Mouse (Mus musculus): ENCODE data around the gene Erlec1. TPM values are rescaled to one million over a fixed set of nuclear protein-coding genes. Genes with fewer than 3 reads are reported as not detected.

The Erlec1 gene
- not detected in 2 replicates for polyA plus RNA-seq (2012; ENCODE audit: insufficient read depth, insufficient read length, low replicate concordance, missing spikeins)

- TF ChIP-seq CTCF (IDR thresholded peaks at IDR 0.05; ENCODE audit: insufficient read depth, low read depth, low read length) (0 out of 2 replicates have a peak, but pooled peaks have one; percentile 27), POLR2A (IDR thresholded peaks at IDR 0.05; ENCODE audit: insufficient read depth, low read depth, low read length) (0 out of 2 replicates have a peak, but pooled peaks have one; percentile 27)
- under 1% methylated on average over 40 of the region's 40 CpGs for WGBS
- H3K4me3 ChIP-seq (ENCODE audit: insufficient read depth, low read depth, low read length): peak within 1 kb of the TSS; percentile 100
- 0 out of 2 replicates have a peak, but pooled peaks cover 2% of the 10 kb centered on the region for H3K4me1 ChIP-seq (ENCODE audit: control insufficient read depth, insufficient read depth, low read length)
- peak within 1 kb of the TSS; percentile 59 for H3K27ac ChIP-seq (ENCODE audit: insufficient read depth, low read depth, low read length)
These were observed at the start of gene Erlec1 for GRCm38 (mm10) chr11:30954279-30954725. Erlec1 (minus strand) TSS chr11:30954335.

DNA sequence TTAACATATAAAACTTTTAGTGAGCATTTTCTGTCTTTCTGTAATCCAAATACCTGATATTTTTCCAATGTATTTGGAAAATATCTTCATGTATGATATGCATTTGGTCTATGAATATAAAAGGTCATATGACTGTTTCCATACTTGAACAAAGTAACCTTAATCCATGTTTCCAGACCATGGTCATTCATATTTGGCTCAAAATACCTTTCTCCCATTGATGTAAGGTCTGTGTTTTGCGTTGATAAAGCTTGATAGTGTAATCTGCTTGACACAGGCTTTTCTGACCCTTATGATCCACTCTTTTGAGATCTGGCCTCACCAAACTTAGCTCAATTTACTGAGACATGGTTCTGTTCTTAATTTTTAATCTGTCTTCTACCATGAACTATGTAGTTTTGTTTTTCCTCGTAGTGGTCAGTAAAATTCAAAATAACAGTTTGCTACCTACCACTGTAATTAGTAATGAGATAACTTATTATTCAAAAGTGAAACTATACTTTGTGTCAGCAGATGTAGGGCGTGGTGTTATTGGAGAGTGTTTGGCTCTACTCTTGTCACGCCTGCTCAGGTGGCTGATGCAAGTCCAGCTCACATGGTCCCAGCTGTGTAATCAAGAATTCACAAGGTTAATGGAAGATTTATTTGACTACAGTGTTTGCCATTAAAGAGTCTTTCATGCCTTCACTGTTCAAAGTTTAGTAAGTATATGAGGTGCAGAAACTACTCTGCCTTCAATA is 47.2 kb upstream of the Erlec1 start:
- 95% methylated on average over 4 of the region's 4 CpGs for WGBS
- H3K4me3 ChIP-seq (ENCODE audit: insufficient read depth, low read depth, low read length): no peak overlapping the region
- H3K4me1 ChIP-seq (ENCODE audit: control insufficient read depth, insufficient read depth, low read length): no peaks in the 10 kb centered on the region
- no peak for TF ChIP-seq POLR2A (IDR thresholded peaks at IDR 0.05; ENCODE audit: insufficient read depth, low read depth, low read length)
- no peak overlapping the region for H3K27ac ChIP-seq (ENCODE audit: insufficient read depth, low read depth, low read length)

- TF ChIP-seq CTCF (IDR thresholded peaks at IDR 0.05; ENCODE audit: insufficient read depth, low read depth, low read length) (no peak), POLR2A (IDR thresholded peaks at IDR 0.05; ENCODE audit: insufficient read depth, low read depth, low read length) (no peak)
- Histone ChIP-seq H3K27ac (ENCODE audit: insufficient read depth, low read depth, low read length) (no peak overlapping the region), H3K4me1 (ENCODE audit: control insufficient read depth, insufficient read depth, low read length) (no peaks in the 10 kb centered on the region), H3K4me3 (ENCODE audit: insufficient read depth, low read depth, low read length) (no peak overlapping the region)
- WGBS: 97% methylated on average over 2 of the region's 2 CpGs
These were observed 45.9 kb upstream of the Erlec1 start for GRCm38 (mm10) chr11:31000028-31000427.

GRCm38 (mm10) chr11:30998704-30999103 is 44.6 kb upstream of the Erlec1 start:
- TF ChIP-seq POLR2A (IDR thresholded peaks at IDR 0.05; ENCODE audit: insufficient read depth, low read depth, low read length): no peak
- no peak for TF ChIP-seq CTCF (IDR thresholded peaks at IDR 0.05; ENCODE audit: insufficient read depth, low read depth, low read length)
- no peak overlapping the region for H3K27ac ChIP-seq (ENCODE audit: insufficient read depth, low read depth, low read length)
- no peak overlapping the region for H3K4me3 ChIP-seq (ENCODE audit: insufficient read depth, low read depth, low read length)
- no peaks in the 10 kb centered on the region for H3K4me1 ChIP-seq (ENCODE audit: control insufficient read depth, insufficient read depth, low read length)
- 90% methylated on average over 2 of the region's 2 CpGs for WGBS

DNA sequence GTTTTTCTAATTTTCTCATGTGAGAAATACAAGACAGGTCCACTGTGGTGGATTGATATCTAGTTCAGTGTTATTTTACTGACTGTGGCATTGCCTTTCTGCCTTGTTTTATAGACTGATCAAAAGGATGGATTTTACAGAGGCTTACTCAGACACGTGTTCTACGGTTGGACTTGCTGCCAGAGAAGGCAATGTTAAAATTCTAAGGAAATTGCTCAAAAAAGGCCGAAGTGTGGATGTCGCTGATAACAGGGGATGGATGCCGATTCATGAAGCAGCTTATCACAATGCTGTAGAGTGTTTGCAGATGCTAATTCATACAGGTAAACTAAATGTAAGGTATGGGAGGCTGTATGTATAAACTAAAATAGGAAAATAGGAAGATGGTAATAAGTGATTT is 44.1 kb upstream of the Erlec1 start:
- TF ChIP-seq POLR2A (IDR thresholded peaks at IDR 0.05; ENCODE audit: insufficient read depth, low read depth, low read length): no peak
- TF ChIP-seq CTCF (IDR thresholded peaks at IDR 0.05; ENCODE audit: insufficient read depth, low read depth, low read length): no peak
- Histone ChIP-seq H3K27ac (ENCODE audit: insufficient read depth, low read depth, low read length) (no peak overlapping the region), H3K4me3 (ENCODE audit: insufficient read depth, low read depth, low read length) (no peak overlapping the region), H3K4me1 (ENCODE audit: control insufficient read depth, insufficient read depth, low read length) (no peaks in the 10 kb centered on the region)
- WGBS: 95% methylated on average over 5 of the region's 5 CpGs

- no peaks in the 10 kb centered on the region for H3K4me1 ChIP-seq (ENCODE audit: control insufficient read depth, insufficient read depth, low read length)
- TF ChIP-seq CTCF (IDR thresholded peaks at IDR 0.05; ENCODE audit: insufficient read depth, low read depth, low read length): no peak
- no peak for TF ChIP-seq POLR2A (IDR thresholded peaks at IDR 0.05; ENCODE audit: insufficient read depth, low read depth, low read length)
- 67% methylated on average over 3 of the region's 3 CpGs for WGBS
- no peak overlapping the region for H3K4me3 ChIP-seq (ENCODE audit: insufficient read depth, low read depth, low read length)
- no peak overlapping the region for H3K27ac ChIP-seq (ENCODE audit: insufficient read depth, low read depth, low read length)
These were observed 42.5 kb upstream of the Erlec1 start for GRCm38 (mm10) chr11:30996670-30997069.

GRCm38 (mm10) chr11:30986625-30987017 is 32.5 kb upstream of the Erlec1 start:
- Histone ChIP-seq H3K4me3 (ENCODE audit: insufficient read depth, low read depth, low read length) (peak overlapping the region; percentile 56; the same call in 1 of the 2 replicates), H3K4me1 (ENCODE audit: control insufficient read depth, insufficient read depth, low read length) (no peaks in the 10 kb centered on the region), H3K27ac (ENCODE audit: insufficient read depth, low read depth, low read length) (no peak overlapping the region)
- WGBS: 2% methylated on average over 2 of the region's 2 CpGs
- TF ChIP-seq POLR2A (IDR thresholded peaks at IDR 0.05; ENCODE audit: insufficient read depth, low read depth, low read length) (no peak), CTCF (IDR thresholded peaks at IDR 0.05; ENCODE audit: insufficient read depth, low read depth, low read length) (no peak)

- Histone ChIP-seq H3K4me1 (ENCODE audit: control insufficient read depth, insufficient read depth, low read length) (no peaks in the 10 kb centered on the region), H3K27ac (ENCODE audit: insufficient read depth, low read depth, low read length) (peak within 1 kb of the TSS; percentile 5; the same call in 1 of the 2 replicates), H3K4me3 (ENCODE audit: insufficient read depth, low read depth, low read length) (peak within 1 kb of the TSS; percentile 56)
- WGBS: under 1% methylated on average over 22 of the region's 22 CpGs
- TF ChIP-seq POLR2A (IDR thresholded peaks at IDR 0.05; ENCODE audit: insufficient read depth, low read depth, low read length) (peak; percentile 68), CTCF (IDR thresholded peaks at IDR 0.05; ENCODE audit: insufficient read depth, low read depth, low read length) (no peak)
These were observed 31.9 kb upstream of the Erlec1 start, which contains the start of gene Chac2 for GRCm38 (mm10) chr11:30985877-30986624. Chac2 (minus strand) TSS chr11:30986350.

DNA sequence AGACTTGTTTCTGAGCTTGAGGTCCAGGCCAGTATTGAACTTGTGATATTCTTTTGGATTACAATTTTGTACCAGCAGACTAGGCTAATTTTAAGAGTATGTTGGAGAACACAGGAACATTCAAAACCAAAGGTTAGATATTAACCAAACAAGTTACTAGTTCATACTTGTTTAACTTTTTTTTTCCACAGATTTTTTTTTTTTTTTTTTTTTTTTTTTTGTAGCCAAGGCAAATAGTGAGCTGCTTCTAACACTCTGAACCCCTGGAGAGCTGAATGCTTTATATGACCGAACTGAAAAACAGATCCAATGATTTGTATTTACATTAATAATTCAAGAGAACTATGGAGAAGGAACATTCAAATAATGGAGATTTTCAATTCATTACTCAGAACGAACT is 31.1 kb upstream of the Erlec1 start:
- no peak overlapping the region for H3K4me3 ChIP-seq (ENCODE audit: insufficient read depth, low read depth, low read length)
- no peak overlapping the region for H3K27ac ChIP-seq (ENCODE audit: insufficient read depth, low read depth, low read length)
- 15% methylated on average over 2 of the region's 2 CpGs for WGBS
- no peaks in the 10 kb centered on the region for H3K4me1 ChIP-seq (ENCODE audit: control insufficient read depth, insufficient read depth, low read length)
- no peak for TF ChIP-seq CTCF (IDR thresholded peaks at IDR 0.05; ENCODE audit: insufficient read depth, low read depth, low read length)
- TF ChIP-seq POLR2A (IDR thresholded peaks at IDR 0.05; ENCODE audit: insufficient read depth, low read depth, low read length): no peak

Data from olfactory bulb, adult 2 months (tissue).